Mouse (Mus musculus) E14TG2a.4 (cell line): ENCODE data around the gene Clec11a.

Experiments used
- CTCF ChIP-seq: conservative IDR thresholded peaks from 2 replicates; pipeline ENCODE4 v1.5.1; 2014; ENCODE audit warnings: low read length
- POU5F1 ChIP-seq: IDR thresholded peaks from 2 replicates; pipeline ENCODE4 v1.6.1; 2014; ENCODE audit warnings: low read length, borderline replicate concordance

DNA sequence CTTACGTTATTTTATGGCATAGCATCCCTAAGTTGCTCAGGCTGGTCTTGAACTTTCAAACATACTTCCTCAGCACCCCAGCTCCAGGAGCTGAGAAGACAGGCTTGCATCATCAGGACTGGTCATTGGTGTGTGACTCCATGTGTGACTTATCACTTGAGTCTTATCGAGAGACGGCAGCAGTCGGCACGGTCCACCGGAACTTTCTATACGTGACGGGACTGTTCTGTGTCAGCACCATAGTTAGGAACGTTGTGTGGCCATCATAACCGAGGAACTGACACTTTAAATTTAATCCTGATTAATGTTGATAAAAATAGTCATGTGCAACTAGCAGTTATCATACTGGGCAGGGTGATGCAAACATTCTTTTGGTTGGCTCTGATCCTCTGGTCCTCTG lies 34.4 kb upstream of the Clec11a start:
- TF ChIP-seq CTCF, result no peak
- TF ChIP-seq POU5F1, result no peak
